Mouse (Mus musculus) liver, adult 2 months (tissue): ENCODE data around the gene Igf1r.

Experiments
- CTCF ChIP-seq: fragments of 200-500 bp; IDR thresholded peaks from 2 replicates; pipeline ENCODE4 v1.5.1; 2011; ENCODE audit warnings: low read depth, low read length, control low read depth
- POLR2A ChIP-seq: fragments of 200-500 bp; IDR thresholded peaks from 2 replicates; pipeline ENCODE4 v1.6.1; 2011; ENCODE audit warnings: low read length, control low read depth; ENCODE audit not compliant: insufficient read depth; ENCODE audit errors: extremely low read depth

DNA sequence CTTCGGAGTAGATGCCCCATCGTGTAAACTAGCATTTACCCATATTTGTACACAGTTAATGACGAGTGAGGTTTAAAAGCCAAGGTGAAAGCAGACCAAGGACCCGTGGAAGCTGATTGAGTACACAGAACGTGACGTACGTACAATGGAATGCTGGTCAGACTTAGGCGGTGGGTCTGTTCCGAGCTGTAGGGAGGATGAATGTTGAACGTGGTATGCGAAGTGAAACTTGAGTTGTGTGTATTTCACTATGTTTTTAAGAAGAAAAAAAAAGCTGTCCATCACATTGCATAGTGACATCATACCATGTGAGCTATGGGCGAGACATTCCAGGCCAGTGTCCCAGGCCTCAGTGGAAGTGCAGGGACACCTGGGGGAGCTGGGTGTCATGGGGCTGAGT lies 15.8 kb downstream of the Igf1r start:
- TF ChIP-seq CTCF, result no peak
- TF ChIP-seq POLR2A, result no peak
